Mouse (Mus musculus): Measurements from ENCODE around the gene Fasn. TPM values are rescaled to one million over a fixed set of nuclear protein-coding genes. Genes with fewer than 3 reads are reported as not detected.
"Not testable (repeated sequence)": the region's sequence is repeated elsewhere in the genome, so short reads cannot be mapped to it uniquely, and the experiment has no call there.

The Fasn gene
- polyA plus RNA-seq, 1 experiment = 271 TPM

DNA sequence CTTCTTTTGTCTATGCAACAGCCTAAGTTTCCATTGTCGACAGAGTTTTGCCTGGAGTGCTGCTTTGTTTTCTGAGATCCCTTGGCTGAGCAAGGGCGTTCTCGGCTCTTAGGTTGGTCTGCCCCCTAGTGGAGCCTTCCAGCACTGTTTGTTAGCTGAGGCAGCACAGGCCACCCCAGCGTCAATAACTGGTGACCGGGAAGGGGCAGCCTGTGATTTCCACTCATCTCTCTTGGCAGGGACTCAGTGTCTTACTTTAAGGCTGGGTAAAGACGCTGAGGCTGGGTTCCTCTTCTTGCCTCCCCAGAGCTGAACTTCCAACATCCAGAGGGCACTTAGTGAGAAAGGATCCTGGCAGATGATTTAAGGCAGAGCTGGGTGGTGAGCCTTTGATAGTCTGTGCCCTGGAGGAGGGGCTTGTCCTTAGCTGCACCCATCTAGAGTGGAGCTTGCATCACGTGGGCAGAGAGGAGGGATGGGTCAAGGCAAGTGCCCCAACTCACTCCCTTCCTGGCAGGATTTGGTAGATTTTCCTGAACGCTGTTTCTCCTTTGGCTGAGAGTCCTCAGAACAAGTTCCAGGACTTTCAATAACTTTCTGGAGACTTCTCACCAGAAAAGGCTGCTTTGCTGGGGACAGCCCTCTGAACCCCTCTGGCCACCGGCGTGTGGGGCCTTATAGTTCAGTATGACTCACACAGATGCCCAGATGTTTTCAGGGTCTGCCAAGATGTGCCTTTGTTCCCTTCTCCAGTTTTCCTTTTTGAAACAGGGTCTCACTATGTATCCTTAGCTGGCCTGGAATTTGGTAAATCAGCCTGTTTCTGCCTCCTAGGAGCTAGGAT, 24.1 kb downstream of the Fasn start:
- peak; percentile 56 to 90 for DNase-seq (ENCODE audit: extremely low spot score in 1 of 2, low spot score in 1 of 2)

DNA sequence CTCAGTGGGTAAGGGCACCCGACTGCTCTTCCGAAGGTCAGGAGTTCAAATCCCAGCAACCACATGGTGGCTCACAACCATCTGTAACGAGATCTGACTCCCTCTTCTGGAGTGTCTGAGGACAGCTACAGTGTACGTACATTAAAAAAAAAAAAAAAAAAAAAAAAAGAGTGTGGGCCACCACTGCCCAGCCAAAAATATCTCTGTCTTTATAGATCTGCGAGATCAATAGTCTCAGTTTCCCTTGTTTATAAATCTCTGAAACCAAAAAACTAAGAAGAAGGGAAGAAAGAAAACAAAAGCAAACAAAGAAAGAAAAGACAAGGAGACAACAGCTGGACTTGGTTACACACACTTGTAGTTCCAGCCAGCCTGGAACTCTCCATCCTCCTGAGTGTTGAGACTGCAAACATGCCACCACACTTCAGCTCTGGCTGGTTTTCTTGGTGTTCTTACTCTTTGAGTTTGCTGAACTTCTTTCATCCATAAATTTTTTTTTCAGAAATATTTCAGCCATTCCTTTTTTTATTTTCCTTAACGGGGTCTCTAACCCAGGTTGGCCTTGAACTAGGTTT, 24.9 kb downstream of the Fasn start:
- no peak for DNase-seq (ENCODE audit: extremely low spot score in 1 of 2, low spot score in 1 of 2)

DNA sequence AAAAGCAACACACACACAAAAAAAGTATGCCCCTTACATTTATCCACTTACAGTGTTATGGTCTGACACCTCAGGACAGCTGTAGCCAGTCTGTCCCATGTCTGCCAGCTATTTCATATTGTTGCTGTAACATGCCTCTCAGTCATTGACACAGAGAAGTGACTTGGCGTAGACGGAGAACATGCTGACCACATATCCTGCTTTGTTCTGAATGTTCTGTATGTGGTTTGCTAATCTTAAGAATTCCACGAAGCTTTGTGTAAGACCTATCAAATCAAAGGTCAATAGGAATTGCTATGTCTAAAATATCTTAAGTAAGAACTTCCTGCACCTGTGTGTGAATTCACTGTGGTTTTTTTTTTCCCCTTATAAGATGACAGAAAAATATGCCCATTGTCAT, 26.1 kb downstream of the Fasn start:
- no peak for DNase-seq (ENCODE audit: extremely low spot score in 1 of 2, low spot score in 1 of 2)

DNA sequence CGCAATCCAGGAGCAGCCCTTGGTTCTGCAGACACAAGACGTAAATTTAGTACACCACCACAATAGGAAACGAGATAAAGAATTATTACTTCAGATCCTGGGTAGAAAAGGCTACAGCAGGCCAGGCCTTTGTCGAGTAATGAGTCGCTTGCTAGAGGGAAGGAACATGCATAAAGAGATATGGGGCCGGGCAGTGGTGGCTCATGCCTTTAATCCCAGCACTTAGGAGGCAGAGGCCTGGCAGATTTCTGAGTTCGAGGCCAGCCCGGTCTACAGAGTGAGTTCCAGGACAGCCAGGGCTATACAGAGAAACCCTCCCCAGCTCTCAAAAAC, 27.8 kb downstream of the Fasn start:
- no peak for DNase-seq (ENCODE audit: extremely low spot score in 1 of 2, low spot score in 1 of 2)

DNA sequence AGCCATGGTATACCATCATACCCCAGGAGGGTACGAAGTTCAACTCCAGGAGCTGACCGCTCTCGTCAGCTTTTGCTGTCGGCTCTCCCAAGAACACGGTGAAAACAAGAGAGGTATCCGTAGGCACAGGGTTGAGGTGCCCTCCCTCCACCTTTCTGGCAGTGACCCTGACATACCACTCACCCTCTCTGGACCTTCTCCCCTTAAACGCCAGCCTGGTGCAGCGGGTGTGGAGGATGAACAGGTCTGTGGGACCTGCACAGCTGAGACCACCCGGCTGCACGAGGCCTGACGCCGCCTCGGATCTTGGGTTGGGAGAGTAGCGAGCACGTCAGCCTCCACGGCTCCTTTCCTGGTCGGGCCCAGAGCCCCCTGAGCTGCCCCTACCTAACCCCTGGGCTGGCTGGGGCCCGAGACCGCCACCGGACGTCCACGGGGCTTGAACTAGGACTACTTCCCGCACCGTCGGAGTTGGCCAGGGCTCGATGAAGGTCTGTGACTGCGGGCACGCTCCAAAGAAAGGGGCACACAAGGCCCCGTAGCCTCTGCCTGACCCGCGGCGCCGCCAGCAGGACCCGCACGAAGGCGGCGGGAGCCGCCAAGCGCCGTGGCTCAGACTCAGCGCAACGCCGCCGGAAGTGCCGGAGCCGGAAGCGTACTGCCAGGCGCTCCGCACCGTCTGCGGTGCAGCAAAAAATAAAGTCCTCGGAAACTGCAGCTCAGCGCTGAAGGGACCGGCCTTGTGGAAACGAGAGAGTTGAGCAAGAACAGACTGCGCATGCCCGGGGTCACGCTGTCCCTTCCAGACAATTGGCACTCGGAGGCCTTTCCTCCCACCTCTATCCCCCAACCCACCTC, 28.4 kb downstream of the Fasn start, which contains the start of gene Dus1l:
Gene Dus1l (minus strand): TSS at position 648 of the 858 bp plus-strand sequence.
- DNase-seq (ENCODE audit: extremely low spot score in 1 of 2, low spot score in 1 of 2) = peak; percentile 86 to 99

DNA sequence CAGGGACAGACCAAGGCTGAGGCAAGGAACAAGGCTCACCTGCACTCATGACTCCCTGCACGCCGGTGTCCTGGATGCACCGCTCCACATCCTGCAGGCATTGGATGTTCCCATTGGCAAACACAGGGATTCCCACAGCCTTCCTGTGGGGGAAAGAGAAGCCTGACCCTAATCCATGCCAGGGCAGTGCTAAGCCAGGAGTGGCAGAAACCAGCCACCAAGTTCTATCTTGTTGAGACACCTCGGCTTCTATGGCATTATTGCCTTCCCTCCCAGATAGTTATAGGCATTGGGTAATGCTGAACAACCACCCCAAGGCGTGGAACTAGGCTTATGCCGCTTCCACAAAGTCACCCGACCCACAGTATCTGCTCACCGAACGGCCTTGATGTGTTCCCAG, 31.7 kb downstream of the Fasn start:
- no peak for DNase-seq (ENCODE audit: extremely low spot score in 1 of 2, low spot score in 1 of 2)

DNA sequence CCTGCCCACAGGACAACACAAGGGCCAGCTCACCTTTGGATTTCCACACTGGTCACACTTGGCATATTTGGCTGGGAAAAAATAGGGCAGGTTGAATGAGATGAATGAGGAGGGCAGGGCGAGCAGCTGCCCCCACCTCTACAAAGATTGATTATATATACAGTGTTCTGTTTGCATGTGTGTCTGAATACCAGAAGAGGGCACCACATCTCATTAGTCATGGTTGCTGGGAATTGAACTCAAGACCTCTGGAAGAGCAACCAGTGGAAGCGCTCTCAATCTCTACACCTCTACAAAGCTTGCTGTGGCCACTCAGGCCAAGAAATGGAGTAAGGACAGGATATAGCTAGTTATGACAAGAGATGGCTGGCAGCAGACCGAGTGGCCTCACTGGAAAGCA, 34.5 kb downstream of the Fasn start:
- DNase-seq (ENCODE audit: extremely low spot score in 1 of 2, low spot score in 1 of 2) = no peak

DNA sequence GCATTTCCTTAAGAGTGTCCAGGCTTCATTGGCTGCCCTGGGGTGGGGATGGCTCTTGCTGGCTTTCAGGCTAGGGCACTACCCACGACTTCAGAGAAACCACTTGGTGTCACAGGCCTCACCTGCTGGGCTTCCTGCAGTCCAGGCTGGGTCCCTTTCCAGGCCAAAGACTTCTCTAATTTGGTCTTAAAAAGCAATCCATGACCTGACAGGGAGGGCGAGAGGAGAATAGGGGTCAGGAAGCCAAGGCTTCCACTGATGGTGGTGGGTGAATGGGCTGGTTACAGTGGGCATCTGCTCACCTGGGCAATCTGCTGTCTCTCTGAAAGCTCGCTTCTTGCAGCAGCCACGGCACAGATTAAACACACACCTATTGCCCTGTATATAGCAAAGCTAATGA, 35.0 kb downstream of the Fasn start:
- no peak for DNase-seq (ENCODE audit: extremely low spot score in 1 of 2, low spot score in 1 of 2)

DNA sequence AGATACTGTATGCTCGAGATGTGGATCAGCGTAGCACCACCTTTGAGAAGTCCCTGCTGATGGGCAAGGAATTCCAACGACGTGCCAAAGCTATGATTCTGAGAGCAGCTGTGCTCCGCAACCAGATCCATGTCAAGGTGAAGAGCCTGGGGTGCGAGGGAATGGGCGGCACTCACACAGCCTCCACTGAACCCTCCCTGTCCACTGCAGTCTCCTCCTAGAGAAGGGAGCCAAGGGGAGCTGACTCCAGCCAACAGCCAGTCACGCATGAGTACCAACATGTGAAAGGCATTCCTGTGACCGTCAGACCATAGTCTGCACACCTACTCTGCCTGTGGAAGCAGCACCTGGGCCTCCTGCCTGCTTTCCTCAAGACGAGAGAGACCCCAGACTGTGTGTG, 35.9 kb downstream of the Fasn start:
- DNase-seq (ENCODE audit: extremely low spot score in 1 of 2, low spot score in 1 of 2) = not testable (repeated sequence)

DNA sequence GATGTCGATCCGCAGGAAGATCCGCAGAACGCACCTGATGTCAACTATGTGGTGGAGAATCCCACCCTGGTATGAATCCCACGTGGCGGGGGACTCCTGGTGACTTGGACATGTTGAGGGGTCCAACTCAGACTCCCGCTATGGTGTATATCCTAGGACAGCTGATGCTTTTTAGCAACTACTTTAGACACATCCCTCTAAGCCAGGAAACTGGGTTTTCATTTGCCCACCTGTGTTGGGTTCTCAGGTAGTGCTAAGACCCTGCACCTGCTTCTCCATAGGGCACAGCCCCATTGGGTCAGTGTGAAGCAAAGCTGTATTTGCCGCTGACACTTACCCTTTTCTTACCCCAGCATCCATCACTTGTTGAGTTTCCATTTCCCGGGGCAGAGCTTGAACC, 39.2 kb downstream of the Fasn start:
- no peak for DNase-seq (ENCODE audit: extremely low spot score in 1 of 2, low spot score in 1 of 2)

DNA sequence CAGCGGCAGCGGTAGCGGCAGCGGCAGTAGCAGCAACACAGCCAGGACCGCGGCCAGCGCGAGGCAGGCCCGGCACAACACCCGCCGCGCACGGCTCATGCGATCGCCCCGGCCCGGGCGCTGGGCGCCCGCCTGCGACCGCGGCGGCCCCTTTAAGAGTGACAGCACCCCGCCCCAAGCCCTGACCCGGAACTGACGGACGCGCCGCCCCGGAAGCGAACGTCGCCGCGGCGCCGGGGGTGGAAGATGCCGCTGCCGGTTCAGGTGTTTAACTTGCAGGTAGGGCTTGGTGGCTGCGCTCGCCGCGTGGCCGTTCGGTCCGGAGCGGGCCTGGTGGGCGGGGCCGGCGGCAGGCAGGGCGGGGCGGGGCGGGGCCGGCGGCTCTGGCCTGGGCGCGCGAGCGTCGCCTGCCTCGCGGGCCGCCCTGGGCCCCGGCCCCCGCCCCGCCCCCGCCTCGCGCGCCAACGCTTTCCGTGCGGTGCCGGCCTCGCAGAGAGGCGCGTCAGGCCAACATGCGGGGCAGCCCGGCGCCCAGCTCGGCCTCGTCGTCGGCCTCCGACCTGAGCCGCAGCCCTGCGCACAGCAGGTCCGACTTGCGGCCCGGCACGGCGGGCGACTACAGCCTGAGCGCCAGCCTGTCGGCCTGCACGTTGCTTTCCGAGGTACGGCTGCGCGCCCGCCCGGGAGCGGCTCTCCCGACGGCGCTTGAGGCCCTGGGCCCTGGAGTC, 40.1 kb downstream of the Fasn start, which contains the start of the genes Rfng and Gps1:
Gene Rfng (minus strand): TSS at position 144 of the 728 bp plus-strand sequence.
Gene Gps1 (plus strand): TSS at position 209 of the 728 bp plus-strand sequence.
- DNase-seq (ENCODE audit: extremely low spot score in 1 of 2, low spot score in 1 of 2) = peak in 1 of 2 experiments; percentile 81

DNA sequence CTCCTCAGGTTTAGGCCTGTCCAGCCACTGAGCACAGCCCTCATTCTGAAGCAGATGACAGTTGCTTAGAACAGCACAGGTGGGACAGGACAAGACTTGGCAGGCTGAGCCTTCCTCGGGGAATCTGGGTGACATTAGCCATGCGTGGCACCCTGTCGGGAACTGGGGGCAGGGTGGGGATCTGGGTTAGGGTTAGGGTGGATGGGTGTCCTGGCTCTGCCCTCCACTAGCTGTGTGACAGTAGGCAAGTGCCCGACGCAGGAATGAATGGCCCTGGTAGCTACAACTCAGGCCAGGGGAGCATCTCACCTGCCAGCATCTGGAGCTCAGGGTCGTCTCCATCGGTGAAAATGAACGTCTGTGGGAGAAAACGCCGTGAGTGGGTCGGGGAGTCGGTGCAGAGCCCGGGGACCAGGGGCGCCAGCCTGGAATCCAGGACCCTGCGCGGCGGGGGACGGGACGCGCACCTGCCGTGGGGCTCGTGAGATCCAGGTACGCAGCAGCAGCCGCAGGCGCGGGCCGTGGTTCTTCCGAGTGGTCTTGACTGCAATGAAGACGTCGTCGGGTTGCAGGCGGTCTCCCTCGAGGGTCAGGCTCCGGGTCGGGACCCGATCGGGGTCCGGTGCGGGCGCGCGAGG, 40.8 kb downstream of the Fasn start:
- DNase-seq (ENCODE audit: extremely low spot score in 1 of 2, low spot score in 1 of 2) = no peak

DNA sequence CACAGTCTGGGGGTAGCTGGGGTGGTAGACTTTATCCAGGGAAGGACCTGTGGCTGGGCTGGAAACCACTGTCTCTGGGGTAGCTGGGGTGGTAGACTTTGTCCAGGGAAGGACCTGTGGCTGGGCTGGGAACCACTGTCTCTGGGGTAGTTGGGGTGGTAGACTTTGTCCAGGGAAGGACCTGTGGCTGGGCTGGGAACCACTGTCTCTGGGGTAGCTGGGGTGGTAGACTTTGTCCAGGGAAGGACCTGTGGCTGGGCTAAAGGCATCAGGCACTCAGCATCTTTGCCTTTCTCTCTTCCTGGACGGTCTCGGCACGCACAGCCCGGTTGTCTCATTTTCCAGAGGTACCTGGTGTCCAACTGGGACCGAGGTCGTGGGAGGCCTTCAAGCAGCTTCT, 43.0 kb downstream of the Fasn start:
- DNase-seq (ENCODE audit: extremely low spot score in 1 of 2, low spot score in 1 of 2) = not testable (repeated sequence)

DNA sequence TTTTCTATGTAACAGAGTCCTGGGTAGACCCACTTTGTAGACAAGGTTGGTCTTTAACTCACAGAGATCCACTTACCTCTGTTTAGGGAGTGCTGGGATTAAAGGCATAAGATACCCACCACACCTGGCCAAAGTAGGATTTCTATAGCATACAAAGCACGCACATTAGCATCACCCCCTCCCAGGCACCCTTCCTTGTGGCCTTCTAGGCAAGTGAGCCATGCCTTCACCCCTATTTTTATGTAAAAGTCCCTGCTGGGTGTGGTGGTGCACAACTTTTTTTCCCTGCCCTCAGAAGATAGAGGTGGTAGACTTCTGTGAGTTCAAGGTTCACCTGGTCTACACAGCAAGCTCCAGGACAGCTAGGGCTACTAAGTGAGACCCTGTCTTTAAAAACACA, 44.5 kb downstream of the Fasn start:
- no peak for DNase-seq (ENCODE audit: extremely low spot score in 1 of 2, low spot score in 1 of 2)

DNA sequence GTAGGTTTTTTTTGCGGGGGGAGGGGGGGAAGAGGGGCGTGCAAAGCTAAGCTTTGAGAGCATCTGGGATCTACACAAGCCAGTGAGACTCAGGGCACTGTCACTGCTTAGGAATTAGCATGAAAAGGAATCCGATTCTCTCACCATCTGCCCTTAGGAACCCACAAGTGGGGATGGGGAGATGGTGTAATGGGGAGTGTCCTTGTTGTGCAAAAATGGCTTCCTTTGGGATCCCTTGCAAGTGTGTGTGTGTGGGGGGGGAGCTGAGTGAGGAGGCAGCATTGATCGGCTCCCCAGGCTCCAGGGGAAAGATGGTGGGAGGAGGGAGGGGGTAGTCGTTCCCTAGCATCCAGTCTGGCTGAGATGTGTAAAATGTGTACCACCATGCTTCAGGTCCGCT, 47.2 kb downstream of the Fasn start:
- DNase-seq (ENCODE audit: extremely low spot score in 1 of 2, low spot score in 1 of 2) = no peak

DNA sequence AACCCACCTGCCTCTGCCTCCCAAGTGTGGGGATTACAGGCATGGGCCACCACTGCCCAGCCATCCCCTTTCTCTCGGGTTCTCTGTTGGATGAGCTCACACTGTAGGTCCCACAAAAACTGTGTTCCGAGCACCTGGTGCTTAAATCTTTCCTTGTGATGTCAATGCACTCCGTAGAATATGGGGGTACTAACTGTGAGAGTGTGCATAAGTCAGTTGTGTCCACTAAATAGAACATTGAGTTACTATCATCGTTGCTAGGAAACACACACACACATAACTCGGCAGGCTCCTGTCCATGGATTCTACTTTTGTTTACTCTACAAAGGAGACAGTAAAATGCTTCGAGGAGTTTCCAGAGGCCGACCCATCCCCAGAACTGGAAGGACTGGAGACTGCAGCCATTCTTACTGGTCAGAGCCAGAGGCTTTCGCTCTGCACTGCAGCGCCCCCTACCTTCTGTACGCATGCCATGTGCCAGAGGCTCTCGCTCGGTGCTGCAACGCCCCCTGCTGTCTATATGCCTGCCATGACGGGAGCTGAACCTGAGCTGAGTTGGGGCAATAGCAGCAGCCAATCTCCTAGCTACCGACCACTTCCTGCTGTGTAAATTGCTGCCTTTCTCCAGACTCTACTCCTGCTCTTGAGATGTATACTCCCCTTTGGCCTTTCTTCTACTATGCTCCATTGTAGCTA, 48.4 kb downstream of the Fasn start:
- DNase-seq (ENCODE audit: extremely low spot score in 1 of 2, low spot score in 1 of 2) = peak; percentile 78 to 99

DNA sequence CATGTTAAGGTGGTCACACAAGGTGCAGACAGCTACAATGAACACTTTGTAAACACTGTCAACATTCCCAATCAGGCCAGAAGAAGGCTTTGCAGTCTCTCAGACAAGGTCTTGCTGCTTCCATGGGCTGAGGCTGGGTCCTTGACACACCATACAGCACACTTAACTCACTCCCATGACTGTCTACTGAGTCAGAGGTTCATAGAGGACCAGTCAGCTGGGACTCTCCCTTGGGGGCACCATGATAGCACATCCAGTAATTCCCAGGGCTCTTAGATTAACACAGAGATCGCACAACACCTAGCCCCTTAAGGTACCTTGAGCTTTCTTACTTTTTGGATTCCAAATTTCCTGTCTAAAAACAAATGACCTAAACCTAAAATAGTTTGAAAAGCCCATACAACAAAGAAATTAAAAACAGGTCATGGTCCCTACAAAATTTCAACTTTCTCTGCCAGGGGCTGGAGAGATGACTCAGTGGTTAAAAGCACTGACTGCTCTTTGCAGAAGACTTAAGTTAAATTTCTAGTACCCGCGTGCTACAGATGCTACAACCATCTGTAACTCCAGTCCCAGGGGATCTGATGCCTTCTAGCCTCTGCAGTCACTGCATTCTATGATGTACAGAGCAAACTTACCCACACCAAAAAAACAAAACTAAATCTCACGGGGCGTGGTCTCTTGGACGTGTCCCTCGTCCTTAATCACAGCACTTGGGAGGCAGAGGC, 50.7 kb downstream of the Fasn start:
- no peak for DNase-seq (ENCODE audit: extremely low spot score in 1 of 2, low spot score in 1 of 2)

DNA sequence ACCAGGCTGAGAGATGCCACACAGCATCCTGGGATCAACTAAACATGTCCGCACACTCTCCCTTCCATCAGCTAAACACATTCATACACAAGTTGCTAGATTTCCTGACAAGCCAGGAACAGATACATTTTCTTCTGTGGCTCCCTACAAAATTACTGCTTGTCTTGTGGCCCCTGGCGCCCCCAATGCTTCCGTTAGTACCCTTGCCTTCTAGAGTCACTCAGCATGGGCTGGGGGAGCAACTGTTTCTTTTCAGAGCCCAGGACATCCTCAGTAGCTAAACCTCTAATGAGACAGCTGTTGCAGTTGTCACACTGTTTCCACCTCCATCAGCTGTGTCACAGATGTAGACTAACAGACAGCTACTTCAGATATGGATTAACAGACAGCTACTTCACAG, 51.6 kb downstream of the Fasn start:
- DNase-seq (ENCODE audit: extremely low spot score in 1 of 2, low spot score in 1 of 2) = no peak

DNA sequence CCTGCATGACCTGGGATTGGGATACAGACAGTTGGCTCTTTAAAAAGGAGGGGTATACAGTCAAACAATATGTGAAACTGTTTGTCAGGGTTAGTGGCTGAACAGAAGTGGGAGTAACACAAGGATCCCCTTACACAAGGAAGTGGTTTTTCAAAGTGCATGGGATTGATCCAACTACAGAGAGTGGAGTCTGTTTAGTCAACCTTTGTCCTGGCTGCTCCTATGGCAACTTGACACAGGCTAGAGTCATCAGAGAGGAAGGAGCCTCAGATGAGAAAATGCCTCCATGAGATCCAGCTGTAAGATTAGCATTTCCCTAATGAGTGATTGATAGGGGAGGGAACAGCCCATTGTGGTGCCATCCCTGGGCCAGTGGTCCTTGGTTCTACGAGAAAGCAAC, 56.1 kb downstream of the Fasn start:
- DNase-seq (ENCODE audit: extremely low spot score in 1 of 2, low spot score in 1 of 2) = no peak
